Mouse (Mus musculus): Measurements from ENCODE around the gene Gpx6. TPM values are rescaled to one million over a fixed set of nuclear protein-coding genes. Genes with fewer than 3 reads are reported as not detected.

The Gpx6 gene
- 0.50 and 1.3 TPM in 2 replicates for polyA plus RNA-seq (2012; rRNA removed)

DNA sequence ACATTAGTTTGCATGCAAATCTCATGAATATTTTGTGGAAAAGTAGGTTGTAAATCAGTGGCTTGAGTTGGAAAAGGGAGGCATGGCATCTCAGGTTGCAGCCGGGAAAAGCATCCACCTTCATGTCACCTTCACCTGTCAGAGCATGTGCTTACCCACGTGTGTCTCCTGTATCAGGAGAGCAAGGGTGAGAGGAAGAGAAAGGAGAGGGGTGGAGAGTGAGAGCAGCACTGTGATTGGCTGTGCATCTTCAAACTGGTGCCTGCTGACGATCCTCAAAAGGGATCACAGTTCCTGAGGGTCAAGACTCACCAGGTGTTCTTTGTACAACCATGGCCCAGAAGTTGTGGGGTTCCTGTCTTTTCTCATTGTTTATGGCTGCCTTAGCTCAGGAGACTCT, at the start of gene Gpx6:
TSS of gene Gpx6 (plus strand) at position 200 of the 400 bp plus-strand sequence.
- no peak for DNase-seq (ENCODE audit: extremely low spot score in 1 of 2, low spot score in 1 of 2)

DNA sequence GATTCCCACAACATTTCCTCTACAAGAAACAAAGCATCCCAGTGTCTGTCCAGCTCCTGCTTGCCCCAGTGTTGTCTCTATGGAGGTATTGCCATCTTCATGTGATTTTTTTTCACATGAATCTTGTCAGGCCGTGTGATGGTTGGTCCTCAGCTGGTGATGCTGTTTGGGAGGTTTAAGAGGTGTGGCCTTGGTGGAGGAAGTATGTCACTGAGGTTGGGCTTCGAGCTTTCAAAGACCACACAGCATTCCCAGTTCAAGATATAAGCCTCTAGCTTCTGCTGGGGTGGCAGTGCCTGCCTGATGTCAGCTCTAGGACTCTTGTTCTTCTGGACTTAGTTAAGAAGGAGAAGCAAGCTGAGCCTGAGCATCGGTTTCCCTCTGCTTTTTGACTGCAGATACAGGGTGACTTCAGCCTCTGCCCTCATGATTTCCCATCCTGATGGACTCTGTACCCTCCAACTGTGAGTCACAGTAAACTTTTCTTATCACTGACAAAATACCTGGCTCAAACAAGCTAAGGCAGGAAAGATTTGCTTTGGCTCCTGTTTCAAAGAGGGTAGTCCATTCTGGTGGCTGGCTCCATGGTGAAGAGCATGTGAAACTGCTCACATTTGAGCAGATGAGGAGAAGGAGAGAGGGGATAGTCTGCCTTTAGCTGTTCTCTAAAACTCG, 49.0 kb upstream of the Gpx6 start:
- no peak for DNase-seq (ENCODE audit: extremely low spot score in 1 of 2, low spot score in 1 of 2)

DNA sequence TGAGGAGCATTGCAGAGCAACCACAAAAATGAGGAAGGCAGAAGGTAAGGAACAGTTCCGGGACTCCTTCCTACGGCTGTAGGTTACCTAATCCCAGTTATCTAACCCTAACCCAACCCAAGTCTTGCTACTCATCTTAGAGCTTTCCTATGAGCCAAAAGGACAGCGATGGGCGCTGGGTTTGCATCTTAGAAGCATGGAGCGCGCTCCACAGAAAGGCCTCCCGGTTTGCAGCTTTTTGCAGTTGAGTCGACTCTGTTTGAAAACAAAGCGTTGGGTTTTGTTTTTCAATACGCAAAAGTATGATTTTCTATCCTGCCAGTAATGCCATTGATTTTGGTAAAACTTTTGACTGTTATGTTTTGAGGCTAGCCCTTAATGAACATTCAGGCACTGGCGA, 48.0 kb upstream of the Gpx6 start:
- peak in 1 of 2 experiments; percentile 30 for DNase-seq (ENCODE audit: extremely low spot score in 1 of 2, low spot score in 1 of 2)

DNA sequence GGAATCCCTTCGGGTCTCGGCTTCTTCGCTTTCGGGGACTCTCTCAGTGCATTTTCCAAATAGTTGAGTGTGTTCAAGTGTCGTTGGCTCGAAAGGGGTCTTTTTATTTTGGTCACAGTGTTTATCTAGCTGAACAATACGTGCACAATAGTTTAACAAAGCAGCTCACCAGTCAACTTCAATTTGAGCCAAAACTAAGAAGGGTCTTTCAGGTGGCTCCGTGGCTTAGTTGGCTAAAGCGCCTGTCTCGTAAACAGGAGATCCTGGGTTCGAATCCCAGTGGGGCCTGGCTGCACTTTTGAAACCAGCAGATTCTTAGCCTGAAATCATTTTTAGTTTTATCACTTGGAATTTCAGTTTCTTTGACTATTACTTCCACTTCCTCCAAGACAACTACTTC, 47.6 kb upstream of the Gpx6 start:
- DNase-seq (ENCODE audit: extremely low spot score in 1 of 2, low spot score in 1 of 2), result peak in 1 of 2 experiments; percentile 80

DNA sequence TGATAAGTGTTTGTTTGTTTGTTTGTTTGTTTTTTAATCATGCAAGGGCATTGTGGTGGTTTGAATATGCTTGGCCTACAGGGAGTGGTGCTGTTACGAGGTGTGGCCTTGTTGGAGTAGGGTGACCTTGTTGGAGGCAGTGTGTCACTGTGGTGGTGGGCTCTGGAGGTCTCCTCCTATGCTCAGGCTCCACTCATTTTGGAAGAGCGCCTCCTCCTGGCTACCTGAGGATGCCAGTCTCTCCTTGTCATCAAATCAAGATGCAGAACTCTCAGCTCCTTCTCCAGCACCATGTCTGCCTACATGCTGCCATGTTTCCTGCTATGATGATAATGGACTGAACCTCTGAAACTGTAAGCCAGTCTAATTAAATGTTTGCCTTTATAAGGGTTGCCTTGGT, 46.2 kb upstream of the Gpx6 start:
- no peak for DNase-seq (ENCODE audit: extremely low spot score in 1 of 2, low spot score in 1 of 2)

DNA sequence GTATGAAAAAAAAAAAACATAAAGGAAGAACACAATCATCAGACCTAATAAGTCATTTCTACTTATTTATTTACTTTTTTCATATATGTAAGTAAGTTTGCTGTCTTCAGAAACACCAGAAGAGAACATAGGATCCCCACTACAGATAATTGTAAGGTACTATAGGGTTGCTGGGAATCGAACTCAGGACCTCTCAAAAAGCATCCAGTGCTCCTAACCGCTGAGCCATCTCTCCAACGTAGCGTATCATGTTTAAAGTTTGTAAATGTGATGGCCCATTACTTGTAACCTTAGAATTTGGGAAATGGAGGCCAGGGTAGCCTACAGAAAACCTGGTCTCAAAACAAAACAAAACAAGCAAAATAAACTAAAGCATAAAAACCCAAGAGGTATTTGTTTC, 44.4 kb upstream of the Gpx6 start:
- DNase-seq (ENCODE audit: extremely low spot score in 1 of 2, low spot score in 1 of 2), result no peak

DNA sequence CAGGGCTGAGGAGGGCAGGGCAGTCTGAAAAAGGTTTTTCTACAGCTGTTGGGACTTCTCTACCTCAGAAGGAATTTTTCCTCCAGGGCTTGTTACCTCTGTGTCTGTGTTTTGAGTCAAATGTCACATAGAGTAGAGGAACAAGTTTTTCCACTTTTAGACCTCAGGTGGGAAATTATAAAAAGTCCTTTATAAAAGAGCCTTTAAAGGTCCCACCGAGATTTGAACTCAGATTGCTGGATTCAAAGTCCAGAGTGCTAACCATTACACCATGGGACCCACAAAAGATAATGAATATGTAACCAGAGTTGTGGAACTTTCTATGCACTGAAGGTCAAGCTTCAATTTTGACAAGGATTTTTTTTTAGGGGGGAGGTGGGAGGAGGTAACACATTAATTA, 43.7 kb upstream of the Gpx6 start:
- peak in 1 of 2 experiments; percentile 30 for DNase-seq (ENCODE audit: extremely low spot score in 1 of 2, low spot score in 1 of 2)

DNA sequence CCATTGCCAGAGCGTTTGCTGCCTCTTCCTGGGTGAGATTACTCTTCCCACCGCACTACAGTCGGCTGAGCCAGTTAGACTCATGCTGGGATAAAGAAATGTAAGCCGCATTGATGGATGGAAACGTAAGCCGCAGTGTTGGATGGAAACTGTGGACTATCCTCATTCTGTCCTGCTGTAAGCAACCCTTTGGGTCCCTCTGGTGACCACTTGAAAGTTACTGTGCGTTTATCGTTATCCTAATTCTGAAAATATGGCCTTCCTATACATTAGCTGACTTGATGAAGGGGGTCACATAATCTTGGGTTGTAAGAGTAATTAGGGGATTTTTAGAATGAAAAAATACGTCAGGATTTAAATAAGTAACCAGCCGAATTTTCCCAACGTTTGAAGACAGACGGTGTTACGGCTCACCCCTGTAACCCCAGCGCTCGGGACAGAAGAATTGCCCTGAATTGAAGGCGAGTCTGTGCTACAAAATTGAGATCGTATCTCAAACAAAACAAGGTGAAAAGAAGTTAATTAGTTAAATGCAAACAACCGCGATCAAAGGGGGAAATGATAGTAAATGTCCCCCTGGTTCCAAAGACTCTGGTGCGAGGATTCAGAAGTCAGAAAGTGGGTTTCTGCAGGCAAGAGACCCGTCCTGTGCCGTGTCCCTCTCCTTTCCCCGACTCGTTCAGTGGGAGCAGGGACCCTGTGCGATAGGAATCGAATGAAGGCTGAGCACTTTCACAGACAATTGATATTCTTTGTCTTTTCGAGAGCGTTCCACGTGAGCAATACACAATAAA, 36.7 kb upstream of the Gpx6 start:
- DNase-seq (ENCODE audit: extremely low spot score in 1 of 2, low spot score in 1 of 2), result peak in 1 of 2 experiments; percentile 61

DNA sequence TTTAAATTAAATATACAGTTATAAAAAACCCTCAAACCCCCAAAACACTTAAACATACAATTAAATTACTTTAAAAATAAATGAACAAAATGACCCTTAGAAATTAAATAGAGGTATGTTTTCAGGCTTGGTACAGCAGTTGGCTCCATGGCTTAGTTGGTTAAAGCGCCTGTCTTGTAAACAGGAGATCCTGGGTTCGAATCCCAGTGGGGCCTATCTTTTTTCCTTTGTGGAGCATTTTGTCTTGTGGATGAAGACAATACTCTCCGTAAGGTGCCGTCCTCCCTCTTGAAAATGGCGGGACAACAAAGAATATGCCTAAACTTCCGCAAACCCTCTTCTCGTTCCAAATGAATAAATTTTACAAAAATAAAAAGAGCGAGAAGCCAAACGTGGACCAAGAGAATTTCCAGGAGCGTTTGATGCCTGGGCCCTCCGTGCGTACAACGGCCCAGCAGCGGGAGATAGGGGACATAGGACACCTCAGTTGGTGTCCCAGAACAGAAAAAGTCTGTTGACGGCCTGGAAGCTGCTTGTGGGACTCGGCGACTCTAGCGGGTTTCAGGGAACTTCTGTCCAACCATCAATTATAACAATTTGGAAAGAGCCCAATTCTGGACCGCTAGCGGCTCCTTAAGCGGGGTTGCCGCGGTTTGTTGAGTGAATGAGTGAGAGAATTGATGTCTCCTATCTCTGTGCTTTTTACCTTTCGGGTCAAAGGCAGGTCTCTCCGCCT, 35.9 kb upstream of the Gpx6 start:
- DNase-seq (ENCODE audit: extremely low spot score in 1 of 2, low spot score in 1 of 2), result peak; percentile 81 to 98

DNA sequence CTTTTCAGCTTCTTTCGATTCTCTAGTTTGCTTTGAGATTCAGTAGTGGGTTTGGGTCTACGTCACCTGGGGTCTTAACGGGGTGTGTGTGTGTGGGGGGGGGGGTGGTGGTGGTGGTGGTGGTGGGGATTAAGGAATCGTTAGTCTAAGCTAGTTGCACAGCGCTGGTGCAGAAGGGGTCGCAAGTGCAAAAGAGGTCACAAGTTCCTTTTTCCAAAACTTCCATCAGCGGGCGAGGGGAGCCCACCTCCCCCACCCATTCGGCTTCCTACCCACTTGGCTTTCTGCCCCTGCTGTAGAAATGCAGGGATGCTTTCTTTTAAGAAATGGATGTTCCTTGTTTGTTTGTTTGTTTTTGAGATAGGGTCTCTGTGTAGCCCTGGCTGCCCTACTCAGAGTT, 35.4 kb upstream of the Gpx6 start:
- no peak for DNase-seq (ENCODE audit: extremely low spot score in 1 of 2, low spot score in 1 of 2)

DNA sequence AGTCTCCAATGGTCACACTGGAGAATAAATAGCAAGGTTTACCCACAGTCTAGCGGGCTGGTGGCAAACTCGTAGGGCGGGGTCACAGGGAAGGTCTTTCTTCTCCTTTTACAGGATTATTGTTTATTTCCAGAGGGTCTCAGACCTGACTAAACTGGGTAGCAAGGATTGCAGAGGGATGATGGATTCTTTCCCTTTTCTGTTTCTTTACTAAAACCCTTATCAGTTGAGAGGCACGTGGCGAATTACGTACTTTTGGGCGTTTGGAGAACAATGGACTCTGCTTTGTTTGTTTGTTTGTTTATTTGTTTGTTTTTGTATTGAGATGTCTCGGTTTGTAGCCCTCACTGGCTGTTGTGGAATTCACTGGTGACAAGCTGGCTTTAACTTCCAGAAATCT, 32.8 kb upstream of the Gpx6 start:
- DNase-seq (ENCODE audit: extremely low spot score in 1 of 2, low spot score in 1 of 2), result no peak

DNA sequence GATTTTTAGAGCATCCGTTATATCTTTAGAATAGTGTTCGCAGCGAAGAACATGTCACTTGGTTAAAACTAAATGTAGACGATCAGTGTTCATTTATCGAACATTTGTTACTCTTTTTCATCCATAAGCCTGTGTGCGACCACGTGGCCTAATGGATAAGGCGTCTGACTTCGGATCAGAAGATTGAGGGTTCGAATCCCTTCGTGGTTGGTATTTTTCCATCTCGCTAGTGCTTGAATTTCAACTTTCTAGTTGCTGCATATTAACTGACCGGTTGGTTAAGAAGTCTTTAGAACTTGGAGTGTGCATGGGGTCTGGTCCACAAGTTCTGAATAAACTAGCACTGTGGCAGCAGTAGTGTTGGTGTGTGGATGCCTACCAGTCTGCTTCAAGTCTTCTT, 32.4 kb upstream of the Gpx6 start:
- peak; percentile 77 to 99 for DNase-seq (ENCODE audit: extremely low spot score in 1 of 2, low spot score in 1 of 2)

DNA sequence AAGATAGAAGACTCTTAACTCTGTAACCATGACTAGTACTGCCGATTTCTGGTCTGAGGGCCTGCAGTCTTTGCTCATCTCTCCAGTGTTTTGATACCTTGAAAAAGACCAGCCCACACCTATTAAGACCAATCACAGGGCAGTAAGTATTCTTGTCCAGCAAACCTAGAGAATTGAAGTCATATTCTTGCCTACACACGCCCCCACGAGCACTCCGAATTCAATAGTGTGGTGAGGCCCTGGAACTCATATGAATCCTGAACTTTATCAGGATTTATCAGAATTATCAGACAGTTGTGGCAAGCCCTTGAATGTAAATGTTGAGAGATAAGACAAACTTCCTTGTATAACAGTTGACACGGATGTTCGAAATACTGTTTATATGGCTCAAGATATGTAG, 19.3 kb upstream of the Gpx6 start, which contains the start of gene Gpx5:
TSS of gene Gpx5 (minus strand) at position 101 of the 400 bp plus-strand sequence.
- no peak for DNase-seq (ENCODE audit: extremely low spot score in 1 of 2, low spot score in 1 of 2)

DNA sequence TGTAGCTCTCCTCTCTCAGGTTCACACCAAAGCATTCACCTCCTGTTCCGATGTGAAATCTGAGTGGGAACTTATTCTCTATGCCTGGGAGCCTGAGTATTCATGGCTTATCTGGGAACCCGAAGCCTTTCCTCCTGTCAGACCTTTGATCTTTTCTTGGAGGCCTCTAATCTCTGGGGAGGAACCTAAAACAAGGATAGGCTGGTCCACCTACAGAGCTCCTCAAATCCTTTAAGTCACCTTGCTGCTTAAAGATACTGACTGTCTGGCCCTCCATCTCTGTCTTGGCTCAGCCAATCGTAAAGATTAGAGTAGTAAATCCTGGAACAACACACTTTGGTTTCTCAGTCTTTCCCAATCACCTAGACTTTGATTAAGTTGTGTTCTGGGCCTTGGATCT, 13.4 kb upstream of the Gpx6 start:
- DNase-seq (ENCODE audit: extremely low spot score in 1 of 2, low spot score in 1 of 2), result no peak

DNA sequence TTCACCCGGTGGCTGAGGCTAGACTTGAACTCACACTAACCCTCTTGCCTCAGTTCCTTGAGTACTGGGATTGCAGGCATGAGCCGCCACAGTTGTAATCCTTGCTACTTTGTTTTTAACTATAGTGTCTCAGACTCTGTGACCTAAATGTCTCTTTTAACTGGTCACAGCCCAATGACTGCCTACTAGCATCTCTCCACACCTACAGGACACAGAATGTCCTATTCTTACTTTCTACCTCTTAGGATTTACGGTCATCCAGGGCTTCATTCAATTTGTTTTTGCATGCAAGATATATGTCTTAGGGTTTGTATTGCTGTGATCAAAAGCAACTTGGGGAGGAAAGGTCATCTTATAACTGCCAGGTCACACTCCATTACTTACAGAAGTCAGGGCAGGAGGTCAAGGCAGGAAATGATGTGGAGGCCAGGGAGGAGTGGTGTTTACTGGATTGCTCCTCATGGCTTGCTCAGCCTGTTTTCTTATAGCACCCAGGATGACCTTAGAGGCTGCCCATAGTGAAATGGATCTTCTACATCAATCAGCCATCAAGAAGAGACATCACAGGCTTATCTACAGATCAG, 7.3 kb upstream of the Gpx6 start:
- no peak for DNase-seq (ENCODE audit: extremely low spot score in 1 of 2, low spot score in 1 of 2)

DNA sequence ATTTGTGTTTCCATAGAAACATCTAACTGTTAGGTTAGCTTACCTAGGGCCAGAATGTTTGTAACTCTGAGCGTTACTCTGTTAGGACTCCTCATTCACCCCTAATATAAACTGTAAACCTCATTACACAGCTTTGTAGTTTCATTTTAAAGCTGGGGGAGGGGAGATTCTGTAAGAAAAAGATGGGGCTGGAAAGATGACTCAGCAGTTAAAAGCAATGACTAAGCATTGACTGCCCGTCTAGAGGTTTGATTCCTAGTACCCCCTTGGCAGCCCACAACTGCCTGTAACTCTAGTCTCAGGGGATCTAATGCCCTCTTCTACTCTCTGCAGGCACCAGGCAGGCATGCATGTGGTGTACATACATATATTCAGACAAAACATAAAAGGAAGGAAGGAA, 2.1 kb upstream of the Gpx6 start:
- no peak for DNase-seq (ENCODE audit: extremely low spot score in 1 of 2, low spot score in 1 of 2)

DNA sequence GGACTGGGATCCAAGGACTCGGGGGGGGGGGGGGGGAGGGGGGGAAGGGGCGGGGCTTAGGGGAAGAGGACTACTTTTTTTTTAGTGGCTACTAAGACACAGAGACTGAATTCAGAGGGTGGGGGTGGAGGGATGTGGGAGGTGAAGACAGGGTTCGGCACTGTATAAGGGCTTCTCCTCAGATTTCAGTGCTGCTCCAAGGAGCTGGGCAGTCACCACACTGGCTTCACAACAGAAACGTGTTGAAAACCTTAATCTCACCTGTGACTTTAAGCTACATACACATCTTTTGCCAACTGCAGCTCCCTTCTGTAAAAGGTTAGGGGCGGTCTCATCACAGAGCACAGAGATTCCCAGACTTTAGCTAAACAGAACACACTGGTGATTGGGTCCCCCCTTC, 929 bp downstream of the Gpx6 start:
- no peak for DNase-seq (ENCODE audit: extremely low spot score in 1 of 2, low spot score in 1 of 2)

DNA sequence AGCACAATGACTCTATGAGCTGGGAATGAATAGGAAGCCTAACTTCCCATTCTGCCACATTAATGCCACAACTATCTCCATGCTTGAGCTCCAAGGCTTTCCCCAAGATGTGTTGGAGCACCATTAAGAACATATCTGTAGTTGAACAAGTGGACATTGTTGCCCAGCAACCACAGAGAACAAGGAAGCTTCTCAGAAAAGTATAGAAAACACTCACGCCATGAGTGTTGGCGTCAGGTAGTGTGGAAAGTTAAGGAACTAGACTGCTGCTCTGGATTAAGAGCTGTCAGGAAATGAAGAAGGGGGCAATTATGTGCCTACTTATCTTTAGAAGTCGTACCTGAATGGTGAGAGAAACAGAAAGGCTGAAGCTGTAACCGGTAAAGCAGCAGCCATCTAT, 2.0 kb downstream of the Gpx6 start:
- no peak for DNase-seq (ENCODE audit: extremely low spot score in 1 of 2, low spot score in 1 of 2)

DNA sequence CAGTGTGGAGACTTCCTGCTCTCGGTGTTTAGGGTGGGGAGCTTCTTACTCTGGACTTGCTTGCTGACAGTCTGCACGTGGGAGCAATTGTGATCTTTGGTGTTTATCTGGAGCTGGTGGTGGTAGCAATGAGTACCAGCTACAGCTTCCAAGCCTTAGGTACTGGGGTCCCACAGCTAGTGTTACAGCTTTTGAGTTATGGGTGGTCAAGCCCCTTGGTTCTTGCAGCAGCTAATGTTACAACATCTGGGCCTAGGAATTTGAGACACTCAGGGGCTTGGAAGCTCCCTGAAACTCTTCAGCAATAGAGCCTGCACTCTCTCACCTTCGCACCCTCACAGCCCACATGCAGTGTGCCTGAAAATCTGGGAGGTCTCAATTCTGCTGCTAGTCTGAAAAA, 8.3 kb downstream of the Gpx6 start:
- DNase-seq (ENCODE audit: extremely low spot score in 1 of 2, low spot score in 1 of 2), result no peak

DNA sequence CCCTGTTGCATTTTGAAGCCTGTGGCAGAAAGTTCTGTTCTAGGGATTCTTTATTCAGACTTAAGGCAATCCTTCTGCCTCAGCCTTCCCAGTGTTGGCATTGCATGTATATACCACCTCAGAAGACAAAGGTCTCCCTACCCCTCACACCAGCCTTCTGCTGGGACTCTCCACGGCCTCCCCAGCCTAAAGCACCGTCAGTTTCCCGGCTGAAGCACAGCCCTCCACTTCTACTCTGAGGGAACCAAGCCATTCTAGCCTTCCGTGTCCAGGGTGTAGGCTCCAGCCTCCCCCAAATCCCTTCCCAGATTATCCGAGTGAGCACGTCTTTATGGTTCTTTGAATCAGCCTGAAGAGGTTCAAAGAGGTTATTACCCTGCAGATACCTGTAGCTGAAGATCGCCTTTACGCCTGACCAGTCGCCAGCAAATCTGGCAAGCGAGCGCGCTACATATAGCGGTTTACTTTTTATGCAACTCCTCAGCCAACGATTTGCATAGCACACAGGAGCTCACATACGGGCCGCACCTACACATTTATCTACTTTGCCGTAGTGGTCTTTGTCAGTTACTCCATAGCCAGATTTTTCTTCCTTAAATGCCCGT, 10.1 kb downstream of the Gpx6 start:
- peak in 1 of 2 experiments; percentile 45 for DNase-seq (ENCODE audit: extremely low spot score in 1 of 2, low spot score in 1 of 2)
